Mouse (Mus musculus): ENCODE measurements at regions not wholly inside any gene's neighbourhood (a gene's known extent, or its start where the extent isn't known, plus 50 kb on each side); places are given as distances from the start of the nearest gene placed in this dataset.

DNA sequence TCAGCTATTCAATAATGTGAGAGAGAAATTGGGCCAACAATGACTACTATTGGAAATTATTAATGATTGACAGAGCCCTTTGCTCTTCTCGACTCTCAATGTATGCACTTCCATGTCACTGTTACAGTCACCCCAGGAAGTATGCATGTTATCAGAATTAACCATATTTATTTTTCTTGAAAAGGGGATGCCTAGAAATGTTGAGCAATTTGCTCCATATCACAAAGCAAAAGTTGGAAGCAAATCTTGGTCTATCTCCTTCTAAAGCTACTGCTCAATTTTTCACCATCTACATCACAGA is 80.3 kb downstream of the Gm10192 start:
- DNase-seq (ENCODE audit: extremely low read depth, low read depth, low spot score) = peak; percentile 61
- no peak for TF ChIP-seq POLR2A (IDR thresholded peaks at IDR 0.05; ENCODE audit: extremely low read depth, insufficient read depth, low read length)
- TF ChIP-seq CTCF (IDR thresholded peaks at IDR 0.05; ENCODE audit: low read depth, low read length) = no peak
- H3K27ac ChIP-seq (replicated peaks; ENCODE audit: insufficient read depth, low read depth, low read length) = no peak overlapping the region
- no peaks in the 10 kb centered on the region for H3K36me3 ChIP-seq (ENCODE audit: control insufficient read depth, insufficient read depth, low read length)
- H3K9ac ChIP-seq (ENCODE audit: low read depth, low read length) = no peak overlapping the region
- H3K4me1 ChIP-seq (ENCODE audit: control insufficient read depth, insufficient read depth, low read length) = peaks cover 25% of the 10 kb centered on the region
- no peak overlapping the region for H3K4me3 ChIP-seq (ENCODE audit: insufficient read depth, low read depth, low read length)
- WGBS = 6% methylated on average over 1 of the region's 1 CpGs
- no peaks in the 10 kb centered on the region for H3K79me2 ChIP-seq (ENCODE audit: control insufficient read depth, insufficient read depth, low read length)
- no peaks in the 10 kb centered on the region for H3K27me3 ChIP-seq (ENCODE audit: control insufficient read depth, insufficient read depth, low read length)

GRCm38 (mm10) chr4:97101911-97102751 is 80.8 kb downstream of the Gm10192 start:
- Histone ChIP-seq H3K4me3 (ENCODE audit: insufficient read depth, low read depth, low read length) (no peak overlapping the region), H3K9ac (ENCODE audit: low read depth, low read length) (no peak overlapping the region), H3K27ac (replicated peaks; ENCODE audit: insufficient read depth, low read depth, low read length) (peak overlapping the region; percentile 52; the same call in 1 of the 2 replicates), H3K4me1 (ENCODE audit: control insufficient read depth, insufficient read depth, low read length) (peaks cover 25% of the 10 kb centered on the region), H3K79me2 (ENCODE audit: control insufficient read depth, insufficient read depth, low read length) (no peaks in the 10 kb centered on the region), H3K36me3 (ENCODE audit: control insufficient read depth, insufficient read depth, low read length) (no peaks in the 10 kb centered on the region), H3K27me3 (ENCODE audit: control insufficient read depth, insufficient read depth, low read length) (no peaks in the 10 kb centered on the region)
- no peak for TF ChIP-seq CTCF (IDR thresholded peaks at IDR 0.05; ENCODE audit: low read depth, low read length)
- TF ChIP-seq POLR2A (IDR thresholded peaks at IDR 0.05; ENCODE audit: extremely low read depth, insufficient read depth, low read length) = no peak
- DNase-seq (ENCODE audit: extremely low read depth, low read depth, low spot score) = peak; percentile 93

DNA sequence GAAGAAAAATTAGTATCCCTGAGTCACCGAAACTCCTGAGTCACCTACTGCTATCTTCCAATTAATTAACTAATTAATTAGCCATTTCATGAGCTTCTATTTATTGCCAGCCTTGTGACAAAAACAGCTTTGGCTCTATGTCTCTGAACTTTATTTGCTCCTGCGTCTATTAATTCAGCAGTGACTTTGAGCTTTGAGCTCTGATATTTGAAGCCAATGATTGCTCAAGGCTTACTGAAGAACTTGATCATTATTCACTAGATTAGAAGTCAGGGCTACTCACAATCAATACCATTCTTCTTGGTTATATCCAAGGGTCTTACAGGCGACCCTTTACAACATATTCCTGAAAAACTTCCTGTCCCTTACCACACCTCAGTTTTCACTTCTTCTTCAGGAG is 83.2 kb downstream of the Gm10192 start:
- H3K79me2 ChIP-seq (ENCODE audit: control insufficient read depth, insufficient read depth, low read length) = no peaks in the 10 kb centered on the region
- H3K9ac ChIP-seq (ENCODE audit: low read depth, low read length) = no peak overlapping the region
- H3K27ac ChIP-seq (replicated peaks; ENCODE audit: insufficient read depth, low read depth, low read length) = peak overlapping the region; percentile 59
- no peaks in the 10 kb centered on the region for H3K36me3 ChIP-seq (ENCODE audit: control insufficient read depth, insufficient read depth, low read length)
- H3K4me3 ChIP-seq (ENCODE audit: insufficient read depth, low read depth, low read length) = no peak overlapping the region
- peaks cover 21% of the 10 kb centered on the region for H3K4me1 ChIP-seq (ENCODE audit: control insufficient read depth, insufficient read depth, low read length)
- TF ChIP-seq POLR2A (IDR thresholded peaks at IDR 0.05; ENCODE audit: extremely low read depth, insufficient read depth, low read length) = no peak
- TF ChIP-seq CTCF (IDR thresholded peaks at IDR 0.05; ENCODE audit: low read depth, low read length) = no peak
- DNase-seq (ENCODE audit: extremely low read depth, low read depth, low spot score) = peak; percentile 94
- 15% methylated on average over 3 of the region's 3 CpGs for WGBS
- no peaks in the 10 kb centered on the region for H3K27me3 ChIP-seq (ENCODE audit: control insufficient read depth, insufficient read depth, low read length)

GRCm38 (mm10) chr4:97093576-97093975 is 89.4 kb downstream of the Gm10192 start:
- TF ChIP-seq CTCF (IDR thresholded peaks at IDR 0.05; ENCODE audit: low read depth, low read length) (no peak), POLR2A (IDR thresholded peaks at IDR 0.05; ENCODE audit: extremely low read depth, insufficient read depth, low read length) (no peak)
- Histone ChIP-seq H3K27ac (replicated peaks; ENCODE audit: insufficient read depth, low read depth, low read length) (no peak overlapping the region), H3K36me3 (ENCODE audit: control insufficient read depth, insufficient read depth, low read length) (no peaks in the 10 kb centered on the region), H3K27me3 (ENCODE audit: control insufficient read depth, insufficient read depth, low read length) (no peaks in the 10 kb centered on the region), H3K4me1 (ENCODE audit: control insufficient read depth, insufficient read depth, low read length) (no peaks in the 10 kb centered on the region), H3K9ac (ENCODE audit: low read depth, low read length) (no peak overlapping the region), H3K4me3 (ENCODE audit: insufficient read depth, low read depth, low read length) (no peak overlapping the region), H3K79me2 (ENCODE audit: control insufficient read depth, insufficient read depth, low read length) (no peaks in the 10 kb centered on the region)
- DNase-seq (ENCODE audit: extremely low read depth, low read depth, low spot score) = no peak
- 85% methylated on average over 3 of the region's 3 CpGs for WGBS

DNA sequence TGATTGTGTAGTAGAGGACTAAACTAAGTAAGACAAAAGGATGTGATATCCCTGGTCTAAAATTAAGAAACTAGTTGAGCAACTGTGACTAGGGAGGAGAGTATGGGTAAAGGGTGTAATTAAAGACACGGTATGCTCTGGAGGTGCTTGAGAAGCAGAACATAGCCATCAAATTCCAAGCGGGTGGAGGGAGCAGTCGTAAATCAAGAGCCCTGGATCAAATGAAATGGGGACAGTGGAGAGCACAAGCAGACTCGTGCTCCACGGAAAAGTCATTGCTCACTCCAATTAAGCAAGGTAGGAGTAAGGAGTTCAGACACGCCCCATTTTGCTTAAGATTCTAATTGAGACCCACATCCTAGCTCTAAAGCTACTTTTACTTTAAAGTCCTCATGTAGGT is 132.2 kb downstream of the Gm10192 start:
- WGBS = 86% methylated on average over 6 of the region's 6 CpGs

DNA sequence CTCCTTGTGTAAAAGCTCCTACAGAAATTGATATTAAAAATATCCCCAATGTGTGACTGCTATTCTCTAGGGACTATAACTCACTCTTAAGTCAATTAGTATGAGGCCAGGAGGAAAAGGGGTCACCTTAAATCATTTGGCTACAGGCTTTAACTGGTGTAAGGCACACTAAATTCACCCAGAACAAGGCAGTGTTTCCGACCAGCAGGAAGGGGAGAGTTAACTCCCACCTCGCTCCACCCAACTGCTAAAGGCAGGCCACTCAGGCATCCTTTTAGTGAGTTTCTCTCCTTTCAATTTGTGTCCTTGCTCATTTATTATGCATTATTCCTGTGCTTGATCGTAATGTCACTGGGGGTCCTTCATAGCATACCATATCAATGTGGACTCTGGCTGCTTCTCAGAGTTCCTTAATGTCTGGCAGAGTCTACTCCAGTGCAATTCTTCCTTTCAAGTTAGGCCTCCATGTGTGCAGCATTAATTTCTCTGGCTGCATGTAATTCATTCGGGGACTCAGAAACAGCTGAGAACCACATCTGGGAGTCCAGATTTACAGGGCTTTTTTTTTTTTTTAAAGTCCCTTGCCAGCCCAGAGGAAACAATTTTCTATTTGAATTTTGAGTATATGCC is 133.8 kb downstream of the Gm10192 start:
- TF ChIP-seq CTCF (IDR thresholded peaks at IDR 0.05; ENCODE audit: low read depth, low read length) = no peak
- no peak for TF ChIP-seq POLR2A (IDR thresholded peaks at IDR 0.05; ENCODE audit: extremely low read depth, insufficient read depth, low read length)
- H3K27ac ChIP-seq (replicated peaks; ENCODE audit: insufficient read depth, low read depth, low read length) = no peak overlapping the region
- no peaks in the 10 kb centered on the region for H3K36me3 ChIP-seq (ENCODE audit: control insufficient read depth, insufficient read depth, low read length)
- H3K9ac ChIP-seq (ENCODE audit: low read depth, low read length) = no peak overlapping the region
- no peak overlapping the region for H3K4me3 ChIP-seq (ENCODE audit: insufficient read depth, low read depth, low read length)
- H3K79me2 ChIP-seq (ENCODE audit: control insufficient read depth, insufficient read depth, low read length) = no peaks in the 10 kb centered on the region
- H3K27me3 ChIP-seq (ENCODE audit: control insufficient read depth, insufficient read depth, low read length) = no peaks in the 10 kb centered on the region
- 88% methylated on average over 4 of the region's 4 CpGs for WGBS
- DNase-seq (ENCODE audit: extremely low read depth, low read depth, low spot score) = no peak
- H3K4me1 ChIP-seq (ENCODE audit: control insufficient read depth, insufficient read depth, low read length) = no peaks in the 10 kb centered on the region

More for the DNA sequence above, 132.2 kb downstream of the Gm10192 start:
- Histone ChIP-seq H3K4me3 (ENCODE audit: insufficient read depth, low read depth, low read length) (no peak overlapping the region), H3K27ac (replicated peaks; ENCODE audit: insufficient read depth, low read depth, low read length) (no peak overlapping the region), H3K79me2 (ENCODE audit: control insufficient read depth, insufficient read depth, low read length) (no peaks in the 10 kb centered on the region), H3K27me3 (ENCODE audit: control insufficient read depth, insufficient read depth, low read length) (no peaks in the 10 kb centered on the region), H3K9ac (ENCODE audit: low read depth, low read length) (no peak overlapping the region), H3K36me3 (ENCODE audit: control insufficient read depth, insufficient read depth, low read length) (no peaks in the 10 kb centered on the region), H3K4me1 (ENCODE audit: control insufficient read depth, insufficient read depth, low read length) (no peaks in the 10 kb centered on the region)
- no peak for DNase-seq (ENCODE audit: extremely low read depth, low read depth, low spot score)
- TF ChIP-seq CTCF (IDR thresholded peaks at IDR 0.05; ENCODE audit: low read depth, low read length) (no peak), POLR2A (IDR thresholded peaks at IDR 0.05; ENCODE audit: extremely low read depth, insufficient read depth, low read length) (no peak)

Data from liver, adult 2 months (tissue).